ENCODE assay signal across 9 mouse cellular contexts in the genomic region with DNA sequence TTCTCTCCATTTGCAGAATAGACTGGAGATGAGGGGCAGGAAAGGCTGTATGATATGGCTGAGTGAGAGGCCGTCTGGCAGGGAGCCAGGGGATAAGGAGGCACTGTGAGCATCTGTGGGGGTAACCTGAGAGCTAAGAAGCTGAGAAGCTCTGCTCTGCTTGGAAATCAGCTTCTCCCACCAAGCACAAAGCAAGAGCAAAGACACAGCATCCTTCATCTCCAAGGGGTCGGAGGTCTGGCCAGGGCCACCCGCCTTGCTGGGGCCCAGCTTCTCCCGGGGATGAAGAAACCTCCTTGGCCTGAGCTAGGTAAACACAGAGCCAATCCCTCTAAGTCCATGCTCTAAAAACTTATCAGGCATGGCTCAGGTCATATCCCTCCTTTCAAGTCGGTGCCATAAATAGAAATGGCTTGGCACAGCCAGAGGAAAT. TPM values are rescaled to one million over a fixed set of nuclear protein-coding genes. Genes with fewer than 3 reads are reported as not detected.
DNase-seq lines count a peak whose midpoint lies in the region; ATAC-seq and TF ChIP-seq lines count a peak whose summit lies in the region.
"Had no signal": no experiment of that assay in that cellular context is flagged by ENCODE, and none has a peak within 500 bp of the region (broad histone marks: within the 10 kb centered on the region; RNA-seq: fewer than 3 reads in every experiment).

No protein-coding gene starts in this region.

- peak; percentile 26 for DNase-seq in liver, postnatal 0 days
- no peak for DNase-seq in liver, embryonic 11.5 days (ENCODE audit: low spot score)
- DNase-seq in embryonic facial prominence, embryonic 11.5 days (ENCODE audit: low spot score): peak; percentile 57
- peak; percentile 56 for DNase-seq in mesoderm, embryonic 11.5 days (ENCODE audit: low read depth, low spot score)
- no peak for DNase-seq in left cerebral cortex, postnatal 14 days (ENCODE audit: low spot score in 2 of 2)
- no peak for DNase-seq in forebrain, embryonic 14.5 days (ENCODE audit: low spot score)

- no peak overlapping the region for H3K4me2 ChIP-seq in liver, postnatal 0 days (ENCODE audit: low read depth, low read length)
- H3K4me2 ChIP-seq in liver, embryonic 11.5 days: no peak overlapping the region
- no peak overlapping the region for H3K4me2 ChIP-seq in embryonic facial prominence, embryonic 11.5 days (ENCODE audit: low read depth, low read length)
- peak overlapping the region; percentile 57 for H3K4me2 ChIP-seq in heart, embryonic 13.5 days
- H3K4me2 ChIP-seq in forebrain, embryonic 14.5 days (ENCODE audit: low read length): no peak overlapping the region

- no peak for TF ChIP-seq EP300 in liver, postnatal 0 days (IDR thresholded peaks at IDR 0.05; ENCODE audit: low read depth)

- 58% methylated on average over 5 of the region's 5 CpGs for WGBS in liver, postnatal 0 days (ENCODE audit: insufficient replicate concordance)
- 57% methylated on average over 5 of the region's 5 CpGs for whole genome bisulfite sequencing in liver, embryonic 11.5 days
- WGBS in embryonic facial prominence, embryonic 11.5 days: 43% methylated on average over 5 of the region's 5 CpGs
- WGBS in heart, embryonic 13.5 days: 26% methylated on average over 5 of the region's 5 CpGs
- WGBS in forebrain, embryonic 14.5 days: 76% methylated on average over 5 of the region's 5 CpGs

- no peak overlapping the region for H3K27ac ChIP-seq in liver, postnatal 0 days (ENCODE audit: low read depth)
- no peak overlapping the region; the same call in 1 of the 2 replicates for H3K27ac ChIP-seq in liver, embryonic 11.5 days (ENCODE audit: low read depth, low read length)
- H3K27ac ChIP-seq in embryonic facial prominence, embryonic 11.5 days (replicated peaks; ENCODE audit: low read depth, low read length): peak overlapping the region; percentile 56; the same call in 1 of the 2 replicates
- peak overlapping the region; percentile 73 for H3K27ac ChIP-seq in heart, embryonic 13.5 days (replicated peaks)
- no peak overlapping the region for H3K27ac ChIP-seq in forebrain, embryonic 14.5 days (ENCODE audit: low read depth, low read length)

- TF ChIP-seq CTCF in liver, postnatal 0 days (IDR thresholded peaks at IDR 0.05; ENCODE audit: low read depth): no peak

- ATAC-seq in liver, postnatal 0 days: no peak
- no peak for ATAC-seq in liver, embryonic 11.5 days (replicated peaks; ENCODE audit: low FRiP score)
- ATAC-seq in embryonic facial prominence, embryonic 11.5 days (replicated peaks; ENCODE audit: insufficient number of reproducible peaks, low FRiP score, low TSS enrichment, low read depth): peak; percentile 51; the same call in 1 of the 2 replicates
- no peak for ATAC-seq in heart, embryonic 13.5 days (ENCODE audit: extremely low read depth, insufficient number of reproducible peaks, low FRiP score, low TSS enrichment)
- ATAC-seq in forebrain, embryonic 14.5 days: no peak

- H3K36me3 ChIP-seq in liver, postnatal 0 days (replicated peaks; ENCODE audit: insufficient read depth, low read length): no peaks in the 10 kb centered on the region
- no peaks in the 10 kb centered on the region for H3K36me3 ChIP-seq in liver, embryonic 11.5 days (ENCODE audit: control insufficient read depth, insufficient read depth, low read length)
- no peaks in the 10 kb centered on the region for H3K36me3 ChIP-seq in embryonic facial prominence, embryonic 11.5 days (replicated peaks; ENCODE audit: control insufficient read depth, insufficient read depth, low read depth, low read length)
- no peaks in the 10 kb centered on the region for H3K36me3 ChIP-seq in heart, embryonic 13.5 days
- H3K36me3 ChIP-seq in forebrain, embryonic 14.5 days (ENCODE audit: control insufficient read depth, insufficient read depth, low read length): no peaks in the 10 kb centered on the region

- H3K4me3 ChIP-seq in liver, postnatal 0 days (ENCODE audit: low read depth, low read length): no peak overlapping the region
- H3K4me3 ChIP-seq in liver, embryonic 11.5 days (ENCODE audit: low read depth, low read length): no peak overlapping the region
- H3K4me3 ChIP-seq in embryonic facial prominence, embryonic 11.5 days (ENCODE audit: low read depth, low read length): no peak overlapping the region
- H3K4me3 ChIP-seq in heart, embryonic 13.5 days: peak overlapping the region; percentile 16; the same call in 1 of the 2 replicates
- no peak overlapping the region for H3K4me3 ChIP-seq in forebrain, embryonic 14.5 days (ENCODE audit: low read depth, low read length)

- peaks cover 28% of the 10 kb centered on the region for H3K4me1 ChIP-seq in liver, postnatal 0 days (ENCODE audit: insufficient read depth)
- peaks cover 20% of the 10 kb centered on the region for H3K4me1 ChIP-seq in liver, embryonic 11.5 days (replicated peaks; ENCODE audit: control insufficient read depth, insufficient read depth, low read length)
- no peaks in the 10 kb centered on the region; the same call in 1 of the 2 replicates for H3K4me1 ChIP-seq in embryonic facial prominence, embryonic 11.5 days (ENCODE audit: control insufficient read depth, insufficient read depth, low read length)
- peaks cover 53% of the 10 kb centered on the region for H3K4me1 ChIP-seq in heart, embryonic 13.5 days
- no peaks in the 10 kb centered on the region for H3K4me1 ChIP-seq in forebrain, embryonic 14.5 days (ENCODE audit: control insufficient read depth, insufficient read depth, low read length)

- intact Hi-C loops in left cerebral cortex, postnatal 14 days (cut with DNase I): no loop called here

- H3K9ac ChIP-seq in liver, postnatal 0 days (replicated peaks): no peak overlapping the region
- H3K9ac ChIP-seq in liver, embryonic 11.5 days (ENCODE audit: low read depth, low read length): no peak overlapping the region
- no peak overlapping the region for H3K9ac ChIP-seq in embryonic facial prominence, embryonic 11.5 days (replicated peaks; ENCODE audit: low read length)
- no peak overlapping the region; the same call in 1 of the 2 replicates for H3K9ac ChIP-seq in heart, embryonic 13.5 days
- no peak overlapping the region for H3K9ac ChIP-seq in forebrain, embryonic 14.5 days (ENCODE audit: low read length)

- 0 out of 2 replicates have a peak, but pooled peaks cover 2% of the 10 kb centered on the region for H3K9me3 ChIP-seq in liver, postnatal 0 days (ENCODE audit: low read length)
- H3K9me3 ChIP-seq in liver, embryonic 11.5 days (ENCODE audit: control insufficient read depth, low read length): no peaks in the 10 kb centered on the region
- no peaks in the 10 kb centered on the region for H3K9me3 ChIP-seq in embryonic facial prominence, embryonic 11.5 days (replicated peaks; ENCODE audit: control insufficient read depth, low read length)
- no peaks in the 10 kb centered on the region for H3K9me3 ChIP-seq in heart, embryonic 13.5 days
- H3K9me3 ChIP-seq in forebrain, embryonic 14.5 days (replicated peaks; ENCODE audit: control insufficient read depth, low read length): no peaks in the 10 kb centered on the region

- no peaks in the 10 kb centered on the region for H3K27me3 ChIP-seq in liver, postnatal 0 days (ENCODE audit: insufficient read depth, low read length)
- no peaks in the 10 kb centered on the region for H3K27me3 ChIP-seq in liver, embryonic 11.5 days (replicated peaks; ENCODE audit: control insufficient read depth, insufficient read depth, low read length)
- no peaks in the 10 kb centered on the region for H3K27me3 ChIP-seq in embryonic facial prominence, embryonic 11.5 days (ENCODE audit: control insufficient read depth, insufficient read depth, low read length)
- H3K27me3 ChIP-seq in heart, embryonic 13.5 days (replicated peaks): no peaks in the 10 kb centered on the region
- H3K27me3 ChIP-seq in forebrain, embryonic 14.5 days (replicated peaks; ENCODE audit: control insufficient read depth, insufficient read depth, low read length): no peaks in the 10 kb centered on the region

RNA-seq across cellular contexts. Expression of a gene that starts 36.1 kb away (rescaled TPM):
- polyA plus RNA-seq in liver, postnatal 0 days (2015; fragmentation: Nextera tagmentation; extraction: Ambion mirVana): not detected in 2 replicates
- polyA plus RNA-seq in liver, embryonic 11.5 days (2014; fragmentation: Nextera tagmentation; extraction: Ambion mirVana): 0.11 TPM in 1 of 2 replicates, not detected in the other
- polyA plus RNA-seq in embryonic facial prominence, embryonic 11.5 days (2014; fragmentation: Nextera tagmentation; extraction: Ambion mirVana): 0.25 TPM in 1 of 2 replicates, not detected in the other
- polyA plus RNA-seq in heart, embryonic 13.5 days (2015; fragmentation: Nextera tagmentation; extraction: Ambion mirVana): 0.52 and 0.67 TPM in 2 replicates
- under 1 TPM in 1 of 2 experiments, not detected in 1; 0.31 TPM for total RNA-seq in left cerebral cortex, postnatal 14 days (2021)
- polyA plus RNA-seq in forebrain, embryonic 14.5 days (2014; fragmentation: Nextera tagmentation; extraction: Ambion mirVana): not detected in 2 replicates

RNA-seq across cellular contexts. Expression of a gene that starts 46.8 kb away (rescaled TPM):
- 3.7 and 4.2 TPM in 2 replicates for polyA plus RNA-seq in liver, postnatal 0 days (2015; fragmentation: Nextera tagmentation; extraction: Ambion mirVana)
- polyA plus RNA-seq in liver, embryonic 11.5 days (2014; fragmentation: Nextera tagmentation; extraction: Ambion mirVana): 12.4 and 15.9 TPM in 2 replicates
- 27.1 and 28.1 TPM in 2 replicates for polyA plus RNA-seq in embryonic facial prominence, embryonic 11.5 days (2014; fragmentation: Nextera tagmentation; extraction: Ambion mirVana)
- 8.5 and 9.8 TPM in 2 replicates for polyA plus RNA-seq in heart, embryonic 13.5 days (2015; fragmentation: Nextera tagmentation; extraction: Ambion mirVana)
- total RNA-seq in left cerebral cortex, postnatal 14 days (2021): 10 to 100 TPM; 27.9 to 35.1 TPM
- polyA plus RNA-seq in forebrain, embryonic 14.5 days (2014; fragmentation: Nextera tagmentation; extraction: Ambion mirVana): 28.0 and 35.3 TPM in 2 replicates

RNA-seq across cellular contexts. Expression of a gene that starts 55.6 kb away (rescaled TPM):
- polyA plus RNA-seq in liver, postnatal 0 days (2015; fragmentation: Nextera tagmentation; extraction: Ambion mirVana): not detected in 2 replicates
- polyA plus RNA-seq in liver, embryonic 11.5 days (2014; fragmentation: Nextera tagmentation; extraction: Ambion mirVana): not detected in 2 replicates
- not detected in 2 replicates for polyA plus RNA-seq in embryonic facial prominence, embryonic 11.5 days (2014; fragmentation: Nextera tagmentation; extraction: Ambion mirVana)
- polyA plus RNA-seq in heart, embryonic 13.5 days (2015; fragmentation: Nextera tagmentation; extraction: Ambion mirVana): not detected in 2 replicates
- total RNA-seq in left cerebral cortex, postnatal 14 days (2021): not detected
- polyA plus RNA-seq in forebrain, embryonic 14.5 days (2014; fragmentation: Nextera tagmentation; extraction: Ambion mirVana): not detected in 2 replicates
- total RNA-seq: layer of hippocampus, adult 8-10 months; megakaryocyte progenitor cell, adult 5-6 weeks had no signal

Comparison
In these comparisons a context has a peak if more than half of its experiments do, and no peak if none do; other contexts are left out.
1. DNase-seq: peak in liver, postnatal 0 days (single experiment), embryonic facial prominence, embryonic 11.5 days (single experiment) and mesoderm, embryonic 11.5 days (single experiment); none in liver, embryonic 11.5 days (single experiment), left cerebral cortex, postnatal 14 days (0 of 2) and forebrain, embryonic 14.5 days (single experiment).
2. H3K27ac ChIP-seq: peak in embryonic facial prominence, embryonic 11.5 days (single experiment) and heart, embryonic 13.5 days (single experiment); none in liver, postnatal 0 days (single experiment), liver, embryonic 11.5 days (single experiment) and forebrain, embryonic 14.5 days (single experiment).